Comparison of ENCODE assay signal across 17 mouse cellular contexts in the genomic region with DNA sequence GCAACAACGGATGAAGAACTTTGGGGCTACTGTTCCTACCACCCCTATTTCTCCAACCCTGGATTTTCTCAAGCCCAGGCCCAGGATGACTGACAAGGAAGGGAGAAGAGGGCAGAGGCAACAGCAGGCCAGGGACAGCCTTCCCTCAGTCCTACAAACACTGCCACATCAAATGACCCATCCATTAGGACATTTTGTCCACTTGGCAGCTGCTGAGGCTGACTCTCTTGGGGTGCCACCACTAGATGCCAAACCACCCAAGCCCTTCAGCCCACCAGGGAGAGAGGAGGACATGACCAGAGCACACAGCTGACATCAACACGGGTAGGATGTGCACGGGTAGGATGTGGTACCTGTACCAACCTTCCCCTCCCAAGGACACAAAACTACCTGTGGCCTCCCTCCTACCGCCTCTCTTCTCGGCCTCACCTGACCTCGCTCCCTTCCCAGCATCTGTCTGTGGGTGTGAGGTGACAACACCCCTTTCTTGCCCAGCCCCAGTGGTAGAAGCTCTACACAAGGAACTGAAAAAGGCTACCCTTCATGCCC. TPM values are rescaled to one million over a fixed set of nuclear protein-coding genes. Genes with fewer than 3 reads are reported as not detected.
DNase-seq lines count a peak whose midpoint lies in the region; ATAC-seq and TF ChIP-seq lines count a peak whose summit lies in the region.
"Had no signal": no experiment of that assay in that cellular context is flagged by ENCODE, and none has a peak within 500 bp of the region (broad histone marks: within the 10 kb centered on the region; RNA-seq: fewer than 3 reads in every experiment).

No protein-coding gene starts in this region.

- WGBS in forebrain, embryonic 10.5 days = 93% methylated on average over 6 of the region's 6 CpGs
- WGBS in forebrain, embryonic 11.5 days = 92% methylated on average over 6 of the region's 6 CpGs
- WGBS in lung, embryonic 14.5 days = 83% methylated on average over 6 of the region's 6 CpGs
- WGBS in bone marrow, adult 2 months = 80% methylated on average over 6 of the region's 6 CpGs
- 87% methylated on average over 6 of the region's 6 CpGs for WGBS in liver, embryonic 11.5 days

- no peaks in the 10 kb centered on the region for H3K9me3 ChIP-seq in forebrain, embryonic 10.5 days
- H3K9me3 ChIP-seq in forebrain, embryonic 11.5 days (ENCODE audit: control insufficient read depth, low read length) = no peaks in the 10 kb centered on the region
- no peaks in the 10 kb centered on the region for H3K9me3 ChIP-seq in lung, embryonic 14.5 days (ENCODE audit: low read depth, low read length)
- no peaks in the 10 kb centered on the region for H3K9me3 ChIP-seq in liver, embryonic 11.5 days (ENCODE audit: control insufficient read depth, low read length)

- DNase-seq in forebrain, embryonic 10.5 days (ENCODE audit: extremely low spot score, low spot score) = no peak
- DNase-seq in forebrain, embryonic 11.5 days (ENCODE audit: low spot score) = no peak
- DNase-seq in lung, embryonic 14.5 days = no peak
- DNase-seq in lung, postnatal 14 days = no peak
- DNase-seq in liver, embryonic 11.5 days (ENCODE audit: low spot score) = no peak
- DNase-seq in spleen, postnatal 4 days (ENCODE audit: low spot score in 2 of 2) = no peak
- DNase-seq in adrenal gland, adult 2 months = no peak
- DNase-seq: kidney, adult 2 months; lung, postnatal 4 days; right cerebral cortex, adult 18-20 months; thymus, postnatal 36 days had no signal

- no peak for ATAC-seq in forebrain, embryonic 11.5 days (replicated peaks; ENCODE audit: low FRiP score)
- no peak for ATAC-seq in lung, embryonic 14.5 days (ENCODE audit: insufficient read depth)
- ATAC-seq in liver, embryonic 11.5 days (replicated peaks; ENCODE audit: low FRiP score) = no peak
- ATAC-seq: activated CD4-positive, CD25-positive, alpha-beta regulatory T cell, adult 4 months had no signal

- no peak overlapping the region for H3K9ac ChIP-seq in forebrain, embryonic 11.5 days (ENCODE audit: low read length)
- no peak overlapping the region for H3K9ac ChIP-seq in lung, embryonic 14.5 days
- peak overlapping the region; percentile 53 for H3K9ac ChIP-seq in liver, embryonic 11.5 days (ENCODE audit: low read depth, low read length)

- no peak overlapping the region for H3K4me2 ChIP-seq in forebrain, embryonic 11.5 days (ENCODE audit: low read depth, low read length, severe bottlenecking)
- peak overlapping the region; percentile 86; the same call in 1 of the 2 replicates for H3K4me2 ChIP-seq in lung, embryonic 14.5 days
- H3K4me2 ChIP-seq in liver, embryonic 11.5 days = peak overlapping the region; percentile 89

- no peak for TF ChIP-seq CTCF in lung, embryonic 14.5 days (IDR thresholded peaks at IDR 0.05; ENCODE audit: low read depth)
- no peak for TF ChIP-seq CTCF in bone marrow, adult 2 months (IDR thresholded peaks at IDR 0.05; ENCODE audit: control insufficient read depth, insufficient read depth, low read length)

- H3K4me1 ChIP-seq in forebrain, embryonic 10.5 days = peaks cover 53% of the 10 kb centered on the region
- peaks cover 20% of the 10 kb centered on the region for H3K4me1 ChIP-seq in forebrain, embryonic 11.5 days (replicated peaks; ENCODE audit: control insufficient read depth, insufficient read depth, low read length)
- peaks cover 6% of the 10 kb centered on the region for H3K4me1 ChIP-seq in lung, embryonic 14.5 days (ENCODE audit: insufficient read depth)
- peaks cover 6% of the 10 kb centered on the region for H3K4me1 ChIP-seq in bone marrow, adult 2 months (ENCODE audit: control insufficient read depth, insufficient read depth, low read length)
- peaks cover 82% of the 10 kb centered on the region for H3K4me1 ChIP-seq in liver, embryonic 11.5 days (replicated peaks; ENCODE audit: control insufficient read depth, insufficient read depth, low read length)

- no peak overlapping the region for H3K27ac ChIP-seq in forebrain, embryonic 10.5 days
- no peak overlapping the region for H3K27ac ChIP-seq in forebrain, embryonic 11.5 days (ENCODE audit: low read depth, low read length)
- H3K27ac ChIP-seq in lung, embryonic 14.5 days (ENCODE audit: low read depth) = no peak overlapping the region
- peak overlapping the region; percentile 65 for H3K27ac ChIP-seq in bone marrow, adult 2 months (ENCODE audit: control insufficient read depth, insufficient read depth, low read depth, low read length, poor library complexity)
- H3K27ac ChIP-seq in liver, embryonic 11.5 days (ENCODE audit: low read depth, low read length) = peak overlapping the region; percentile 99; the same call in 1 of the 2 replicates

- peaks cover 43% of the 10 kb centered on the region for H3K36me3 ChIP-seq in forebrain, embryonic 10.5 days (replicated peaks)
- H3K36me3 ChIP-seq in forebrain, embryonic 11.5 days (ENCODE audit: control insufficient read depth, insufficient read depth, low read length) = no peaks in the 10 kb centered on the region; the same call in 1 of the 2 replicates
- peaks cover 30% of the 10 kb centered on the region for H3K36me3 ChIP-seq in lung, embryonic 14.5 days (ENCODE audit: insufficient read depth)
- peaks cover 9% of the 10 kb centered on the region; the same call in 1 of the 2 replicates for H3K36me3 ChIP-seq in liver, embryonic 11.5 days (ENCODE audit: control insufficient read depth, insufficient read depth, low read length)

- H3K4me3 ChIP-seq in forebrain, embryonic 10.5 days = peak overlapping the region; percentile 92; the same call in 1 of the 2 replicates
- no peak overlapping the region for H3K4me3 ChIP-seq in forebrain, embryonic 11.5 days (ENCODE audit: low read depth, low read length)
- H3K4me3 ChIP-seq in lung, embryonic 14.5 days (ENCODE audit: low read depth, low read length) = no peak overlapping the region
- peak overlapping the region; percentile 32 for H3K4me3 ChIP-seq in bone marrow, adult 2 months (replicated peaks; ENCODE audit: control insufficient read depth, low read depth, low read length)
- peak overlapping the region; percentile 70; the same call in 1 of the 2 replicates for H3K4me3 ChIP-seq in liver, embryonic 11.5 days (ENCODE audit: low read depth, low read length)

- peaks cover 5% of the 10 kb centered on the region; the same call in 1 of the 2 replicates for H3K27me3 ChIP-seq in forebrain, embryonic 10.5 days (ENCODE audit: poor library complexity, severe bottlenecking)
- no peaks in the 10 kb centered on the region for H3K27me3 ChIP-seq in forebrain, embryonic 11.5 days (ENCODE audit: control insufficient read depth, insufficient read depth, low read length)
- H3K27me3 ChIP-seq in lung, embryonic 14.5 days (ENCODE audit: insufficient read depth, low read length) = no peaks in the 10 kb centered on the region
- no peaks in the 10 kb centered on the region for H3K27me3 ChIP-seq in liver, embryonic 11.5 days (replicated peaks; ENCODE audit: control insufficient read depth, insufficient read depth, low read length)

- no peak for TF ChIP-seq POLR2A in bone marrow, adult 2 months (IDR thresholded peaks at IDR 0.05; ENCODE audit: borderline replicate concordance, control insufficient read depth, low read depth, low read length)

RNA-seq across cellular contexts. Expression of a gene that starts 2.5 kb away (rescaled TPM):
- 62.8 and 65.6 TPM in 2 replicates for polyA plus RNA-seq in forebrain, embryonic 10.5 days (2016; fragmentation: Nextera tagmentation; extraction: Ambion mirVana)
- polyA plus RNA-seq in forebrain, embryonic 11.5 days (2014; fragmentation: Nextera tagmentation; extraction: Ambion mirVana) = 8.6 and 11.2 TPM in 2 replicates
- polyA plus RNA-seq in lung, embryonic 14.5 days (2014; fragmentation: Nextera tagmentation; extraction: Ambion mirVana) = 6.6 and 6.9 TPM in 2 replicates
- 41.1 and 41.2 TPM in 2 replicates for polyA plus RNA-seq in bone marrow, adult 2 months (2011; ENCODE audit: insufficient read depth, insufficient read length, low replicate concordance, missing spikeins)
- polyA plus RNA-seq in liver, embryonic 11.5 days (2014; fragmentation: Nextera tagmentation; extraction: Ambion mirVana) = 10.9 and 11.7 TPM in 2 replicates
- total RNA-seq in adrenal gland, adult 2 months (2021) = 100 to 1,000 TPM in 1 of 2 experiments, 10 to 100 TPM in 1; 94.9 to 180 TPM
- 151 and 188 TPM in 2 replicates for polyA plus RNA-seq in adrenal gland, adult 2 months (2012; rRNA removed)

RNA-seq across cellular contexts. Expression of a gene that starts 13.4 kb away (rescaled TPM):
- not detected in 2 replicates for polyA plus RNA-seq in forebrain, embryonic 10.5 days (2016; fragmentation: Nextera tagmentation; extraction: Ambion mirVana)
- not detected in 2 replicates for polyA plus RNA-seq in forebrain, embryonic 11.5 days (2014; fragmentation: Nextera tagmentation; extraction: Ambion mirVana)
- polyA plus RNA-seq in lung, embryonic 14.5 days (2014; fragmentation: Nextera tagmentation; extraction: Ambion mirVana) = not detected in 2 replicates
- not detected in 2 replicates for polyA plus RNA-seq in bone marrow, adult 2 months (2011; ENCODE audit: insufficient read depth, insufficient read length, low replicate concordance, missing spikeins)
- polyA plus RNA-seq in liver, embryonic 11.5 days (2014; fragmentation: Nextera tagmentation; extraction: Ambion mirVana) = not detected in 2 replicates
- not detected for total RNA-seq in adrenal gland, adult 2 months (2021)
- not detected in 2 replicates for polyA plus RNA-seq in adrenal gland, adult 2 months (2012; rRNA removed)
- total RNA-seq: ES-E14; layer of hippocampus, adult 18-20 months; left cerebral cortex, postnatal 14 days had no signal
- polyA plus RNA-seq: activated CD4-positive, CD25-positive, alpha-beta regulatory T cell, adult 4 months; heart, postnatal 0 days; kidney, adult 2 months had no signal

RNA-seq across cellular contexts. Expression of a gene that starts 33.8 kb away (rescaled TPM):
- polyA plus RNA-seq in forebrain, embryonic 10.5 days (2016; fragmentation: Nextera tagmentation; extraction: Ambion mirVana) = 0.26 and 0.66 TPM in 2 replicates
- polyA plus RNA-seq in forebrain, embryonic 11.5 days (2014; fragmentation: Nextera tagmentation; extraction: Ambion mirVana) = 0.21 TPM in 2 replicates
- 0.57 TPM in 1 of 2 replicates, not detected in the other for polyA plus RNA-seq in lung, embryonic 14.5 days (2014; fragmentation: Nextera tagmentation; extraction: Ambion mirVana)
- polyA plus RNA-seq in bone marrow, adult 2 months (2011; ENCODE audit: insufficient read depth, insufficient read length, low replicate concordance, missing spikeins) = 2.2 and 6.5 TPM in 2 replicates
- 0.40 and 0.42 TPM in 2 replicates for polyA plus RNA-seq in liver, embryonic 11.5 days (2014; fragmentation: Nextera tagmentation; extraction: Ambion mirVana)
- total RNA-seq in adrenal gland, adult 2 months (2021) = under 1 TPM; 0.66 to 0.69 TPM
- 0.10 and 0.30 TPM in 2 replicates for polyA plus RNA-seq in adrenal gland, adult 2 months (2012; rRNA removed)
- total RNA-seq: layer of hippocampus, adult 18-20 months; left cerebral cortex, postnatal 14 days had no signal

RNA-seq across cellular contexts. Expression of a gene that starts 38.9 kb away (rescaled TPM):
- 0.07 TPM in 1 of 2 replicates, not detected in the other for polyA plus RNA-seq in forebrain, embryonic 10.5 days (2016; fragmentation: Nextera tagmentation; extraction: Ambion mirVana)
- polyA plus RNA-seq in forebrain, embryonic 11.5 days (2014; fragmentation: Nextera tagmentation; extraction: Ambion mirVana) = 0.08 TPM in 1 of 2 replicates, not detected in the other
- 0.14 and 0.32 TPM in 2 replicates for polyA plus RNA-seq in lung, embryonic 14.5 days (2014; fragmentation: Nextera tagmentation; extraction: Ambion mirVana)
- 13.3 and 41.7 TPM in 2 replicates for polyA plus RNA-seq in bone marrow, adult 2 months (2011; ENCODE audit: insufficient read depth, insufficient read length, low replicate concordance, missing spikeins)
- polyA plus RNA-seq in liver, embryonic 11.5 days (2014; fragmentation: Nextera tagmentation; extraction: Ambion mirVana) = 0.04 and 0.32 TPM in 2 replicates
- under 1 TPM; 0.72 to 0.86 TPM for total RNA-seq in adrenal gland, adult 2 months (2021)
- polyA plus RNA-seq in adrenal gland, adult 2 months (2012; rRNA removed) = 0.10 and 0.36 TPM in 2 replicates
- total RNA-seq: layer of hippocampus, adult 18-20 months had no signal

RNA-seq across cellular contexts. Expression of a gene that starts 40.8 kb away (rescaled TPM):
- polyA plus RNA-seq in forebrain, embryonic 10.5 days (2016; fragmentation: Nextera tagmentation; extraction: Ambion mirVana) = 1.4 and 1.5 TPM in 2 replicates
- polyA plus RNA-seq in forebrain, embryonic 11.5 days (2014; fragmentation: Nextera tagmentation; extraction: Ambion mirVana) = 0.96 and 1.5 TPM in 2 replicates
- 1.2 and 1.4 TPM in 2 replicates for polyA plus RNA-seq in lung, embryonic 14.5 days (2014; fragmentation: Nextera tagmentation; extraction: Ambion mirVana)
- 50.6 and 60.6 TPM in 2 replicates for polyA plus RNA-seq in bone marrow, adult 2 months (2011; ENCODE audit: insufficient read depth, insufficient read length, low replicate concordance, missing spikeins)
- polyA plus RNA-seq in liver, embryonic 11.5 days (2014; fragmentation: Nextera tagmentation; extraction: Ambion mirVana) = 0.44 and 0.95 TPM in 2 replicates
- 10 to 100 TPM in 1 of 2 experiments, 1 to 10 TPM in 1; 6.3 to 15.3 TPM for total RNA-seq in adrenal gland, adult 2 months (2021)
- polyA plus RNA-seq in adrenal gland, adult 2 months (2012; rRNA removed) = not detected in 2 replicates
- polyA plus RNA-seq: kidney, adult 2 months had no signal

Comparison
In these comparisons a context has a peak if more than half of its experiments do, and no peak if none do; other contexts are left out.
1. H3K4me3 ChIP-seq: peak in forebrain, embryonic 10.5 days (single experiment), bone marrow, adult 2 months (single experiment) and liver, embryonic 11.5 days (single experiment); none in forebrain, embryonic 11.5 days (single experiment) and lung, embryonic 14.5 days (single experiment).
2. H3K27ac ChIP-seq: peak in bone marrow, adult 2 months (single experiment) and liver, embryonic 11.5 days (single experiment); none in forebrain, embryonic 10.5 days (single experiment), forebrain, embryonic 11.5 days (single experiment) and lung, embryonic 14.5 days (single experiment).